Mouse (Mus musculus) spleen, postnatal 14 days (tissue): Measurements from ENCODE around the gene Tmem86b.

Experiments used
- DNase-seq, 2 experiments: peaks; one replicate each; pipeline ENCODE4 v3.0.0; 2021 to 2022; ENCODE audit warnings: low spot score in 2 of 2

The Tmem86b gene

DNA sequence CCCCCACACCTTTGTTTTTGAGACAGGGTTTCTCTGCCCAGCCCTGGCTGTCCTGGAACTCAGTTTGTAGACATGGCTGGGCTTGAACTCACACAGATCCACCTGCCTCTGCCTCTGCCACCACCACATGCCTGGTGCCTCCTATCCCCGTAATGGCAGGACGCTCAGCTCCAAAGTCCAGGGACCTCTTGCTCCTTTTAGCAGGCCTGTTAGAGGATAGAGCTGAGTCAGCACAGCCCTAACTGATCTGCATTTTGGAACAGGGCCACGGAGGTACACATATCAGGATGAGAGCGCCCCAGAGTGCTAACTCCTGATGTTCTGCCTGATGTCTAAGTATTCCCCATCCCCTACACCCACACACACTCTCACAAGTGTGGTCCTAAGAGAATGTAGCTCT is at the start of gene Tmem86b:
TSS of gene Tmem86b (minus strand) at position 392 of the 400 bp plus-strand sequence.
- peak in 1 of 2 experiments; percentile 33 for DNase-seq

DNA sequence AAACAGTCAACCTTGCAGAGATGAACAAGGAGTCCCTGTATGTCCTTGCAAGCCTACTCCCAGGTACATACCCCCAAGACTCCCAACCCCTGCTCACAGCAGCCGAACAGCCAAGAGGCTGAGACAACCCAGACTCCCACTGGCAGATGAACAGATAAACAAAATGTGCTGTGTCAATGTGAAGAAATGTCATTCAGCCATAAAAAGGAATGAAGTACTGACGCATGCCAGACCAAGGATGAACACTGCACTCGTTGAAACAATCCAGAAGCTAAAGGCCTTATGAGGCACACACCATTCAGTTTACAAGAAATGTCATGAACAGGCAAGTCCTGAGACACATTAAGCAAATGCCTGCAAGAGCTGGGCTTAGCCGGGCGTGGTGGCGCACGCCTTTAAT is 44.0 kb upstream of the Tmem86b start:
- no peak for DNase-seq

DNA sequence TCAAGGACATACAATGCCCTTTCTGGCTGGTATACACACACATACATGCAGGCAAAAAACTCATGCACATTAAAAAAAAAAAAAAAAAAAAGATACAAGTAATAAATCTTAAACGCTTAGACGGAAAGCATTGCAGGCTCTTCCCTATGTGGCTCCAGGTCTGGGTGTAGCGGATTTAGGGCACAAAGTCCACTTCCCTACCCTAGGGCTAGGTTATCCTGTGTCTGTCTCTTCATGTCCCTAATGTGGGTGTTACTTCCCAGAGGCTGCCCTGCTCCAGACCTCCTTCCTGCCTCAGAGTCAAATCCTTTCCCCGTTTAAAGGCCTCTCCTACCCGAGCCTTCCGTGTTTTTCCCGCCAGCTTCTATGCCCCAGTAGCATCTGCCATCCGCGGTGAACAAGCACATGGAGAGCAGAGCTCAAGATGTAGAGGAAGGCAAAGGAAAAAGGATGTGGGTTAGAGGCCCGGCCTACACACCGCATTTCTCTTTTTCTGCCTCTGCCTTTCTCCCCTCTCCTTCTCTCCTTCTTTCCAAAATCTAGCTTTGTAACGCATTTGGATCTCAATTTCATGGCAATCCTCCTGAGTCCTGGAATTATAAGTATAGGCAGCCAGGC is 43.0 kb upstream of the Tmem86b start:
- no peak for DNase-seq

DNA sequence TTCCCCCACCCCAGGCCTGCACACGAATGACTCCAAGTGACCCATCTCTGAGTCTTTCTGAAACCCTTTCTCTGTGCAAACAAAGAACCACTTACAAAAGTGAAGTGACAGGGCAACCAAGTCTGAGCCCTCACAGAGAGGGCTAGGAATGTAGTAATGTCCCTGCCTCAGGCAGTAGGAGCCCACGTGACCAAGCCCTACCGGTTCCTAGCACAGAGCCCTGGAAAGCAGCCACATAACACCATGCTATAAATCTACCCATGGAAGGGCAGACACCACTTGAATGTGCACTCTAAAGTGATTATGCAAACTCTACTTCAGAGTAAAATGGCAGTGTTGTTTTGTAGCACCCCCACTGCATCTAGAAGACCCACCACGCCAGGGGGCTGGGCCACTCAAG is 40.7 kb upstream of the Tmem86b start:
- no peak for DNase-seq

DNA sequence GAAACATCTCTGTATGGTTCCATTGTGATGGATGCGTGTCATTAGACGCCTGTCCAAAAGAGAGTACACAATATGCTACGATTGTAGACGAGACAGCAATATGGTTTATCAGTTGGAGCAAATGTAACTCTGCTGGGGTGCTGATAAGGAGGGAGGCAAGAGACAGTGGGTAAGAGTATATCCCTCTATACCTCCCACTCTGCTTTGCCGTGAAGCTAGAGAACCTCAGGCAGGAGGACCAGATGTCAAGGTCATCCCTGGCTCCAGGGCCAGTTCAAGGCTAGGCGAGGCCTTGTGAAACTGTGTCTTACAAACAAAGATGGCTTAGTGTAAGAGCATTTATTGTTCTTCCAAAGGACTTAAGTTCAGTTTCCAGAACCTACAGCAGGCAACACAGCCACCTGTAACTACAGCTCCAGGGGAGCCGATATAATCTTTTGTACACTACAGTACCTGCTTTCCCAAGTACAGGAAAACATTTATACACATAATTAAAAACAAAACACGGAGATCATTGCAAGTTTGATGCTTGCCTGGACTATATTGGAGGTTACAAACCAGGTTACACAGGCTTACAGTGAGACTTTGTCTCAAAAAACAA is 39.5 kb upstream of the Tmem86b start:
- no peak for DNase-seq

DNA sequence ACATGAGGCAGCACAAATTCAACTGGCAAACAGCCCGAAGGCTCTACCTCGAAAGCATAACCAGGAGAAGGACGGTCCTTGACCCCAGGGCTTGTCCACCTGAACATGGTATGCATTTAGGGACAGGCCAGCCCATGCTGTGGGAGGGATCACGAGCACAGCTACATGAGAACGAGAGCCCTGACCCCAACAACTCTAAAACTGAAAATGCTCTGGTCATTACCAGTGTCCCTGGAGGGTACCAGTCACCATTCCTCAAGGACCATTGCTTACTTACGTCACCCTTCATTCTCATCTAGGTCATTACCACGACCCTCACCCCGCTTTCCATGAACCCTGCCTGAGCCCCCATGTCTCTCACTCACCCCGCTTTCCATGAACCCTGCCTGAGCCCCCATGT is 37.9 kb upstream of the Tmem86b start:
- DNase-seq, result no peak

DNA sequence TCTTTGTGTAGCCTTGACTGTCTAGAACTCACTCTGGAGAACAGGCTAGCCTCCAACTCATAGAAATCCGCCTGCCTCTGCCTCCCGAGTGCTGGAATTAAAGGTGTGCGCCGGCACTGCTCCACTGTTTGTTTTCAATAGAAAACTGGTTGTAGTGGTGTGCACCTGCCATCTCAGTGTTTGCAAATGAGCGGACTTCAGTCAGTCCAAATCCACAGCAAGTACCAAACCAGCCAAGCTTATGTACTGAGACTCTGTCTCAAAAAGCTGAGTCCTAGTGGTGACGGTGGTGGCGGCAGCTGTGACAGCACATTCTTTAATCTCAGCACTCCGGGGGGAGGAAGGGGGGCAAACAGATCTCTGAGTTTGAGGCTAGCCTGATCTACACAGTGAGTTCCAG is 37.3 kb upstream of the Tmem86b start:
- DNase-seq, result no peak

DNA sequence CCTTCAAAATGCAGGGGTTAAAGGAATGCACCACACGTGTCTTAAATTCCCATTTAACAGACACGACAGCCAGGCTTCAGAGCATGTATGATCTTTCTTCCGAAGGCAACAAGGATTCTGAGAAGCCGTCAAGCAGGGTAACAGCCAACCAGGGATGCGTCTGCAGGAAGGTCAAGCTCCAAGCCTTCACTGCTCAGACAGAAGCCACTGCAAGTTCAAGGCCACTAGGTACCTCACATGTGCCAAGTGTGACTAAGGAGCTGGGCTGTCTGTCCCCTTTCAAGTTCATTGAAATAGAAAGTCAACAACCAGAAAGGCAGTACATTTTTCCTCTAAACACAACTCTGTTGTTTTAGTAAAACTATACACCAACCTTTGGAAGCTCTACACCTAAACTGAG is 35.6 kb upstream of the Tmem86b start:
- no peak for DNase-seq

DNA sequence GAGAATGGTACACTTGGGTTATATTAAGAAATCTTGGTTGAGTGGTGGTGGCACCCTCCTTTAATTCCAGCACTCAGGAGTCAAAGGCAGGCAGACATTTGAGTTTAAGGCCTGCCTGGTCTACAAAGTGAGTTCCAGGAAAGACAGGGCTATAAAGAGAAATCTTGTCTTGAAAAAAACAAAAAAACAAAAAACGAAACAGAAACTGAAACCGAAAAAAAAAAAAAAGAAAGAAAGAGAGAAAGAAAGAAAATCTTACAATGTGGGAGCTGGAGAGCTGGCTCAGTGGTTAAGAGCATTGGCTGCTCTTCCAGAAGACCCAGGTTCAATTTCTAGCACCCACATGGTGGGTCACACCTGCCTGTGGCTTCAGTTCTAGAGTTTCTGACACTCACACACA is 32.5 kb upstream of the Tmem86b start:
- DNase-seq, result no peak

DNA sequence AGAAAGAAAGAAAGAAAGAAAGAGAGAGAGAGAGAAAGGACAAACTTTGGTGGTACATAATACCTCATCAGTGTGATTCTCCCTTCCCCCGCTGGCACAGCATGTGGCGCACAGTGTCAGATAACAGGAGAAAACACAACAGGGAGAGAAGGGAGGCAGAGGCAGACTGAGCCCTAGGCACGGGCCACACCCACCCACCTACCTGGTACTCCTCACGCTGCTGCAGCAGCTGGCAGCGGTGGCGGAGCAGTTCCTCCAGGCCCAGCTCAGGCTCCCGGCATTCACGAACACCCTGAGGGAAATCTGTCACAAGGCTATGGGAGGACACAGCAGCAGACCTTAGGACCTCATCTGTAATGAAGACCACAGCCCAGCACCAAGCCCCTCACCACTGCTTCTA is 32.0 kb upstream of the Tmem86b start:
- DNase-seq, result no peak

DNA sequence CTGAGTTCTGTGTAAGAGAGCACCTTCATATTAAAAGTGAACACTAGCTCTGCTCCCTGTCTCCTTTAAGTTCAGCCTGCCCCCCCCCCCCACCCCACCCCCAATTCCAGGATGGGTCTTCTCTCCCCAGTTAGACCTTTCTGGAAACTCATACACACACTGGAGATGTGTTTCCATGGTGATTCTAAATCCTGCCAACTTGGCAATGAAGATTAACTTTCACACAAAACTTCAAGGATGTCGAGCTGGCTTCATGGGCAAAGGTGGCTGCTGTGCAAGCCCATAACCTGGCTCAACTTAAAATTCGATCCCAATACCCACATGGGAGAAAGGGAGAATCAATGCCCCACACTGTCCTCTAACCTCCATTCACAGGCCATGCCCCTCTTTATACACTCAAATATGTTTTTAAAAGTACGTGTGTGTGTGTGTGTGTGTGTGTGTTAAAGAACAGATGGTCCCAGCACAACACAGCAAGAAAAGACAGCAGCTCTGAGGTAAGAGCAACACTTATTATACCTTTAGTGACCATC is 28.8 kb upstream of the Tmem86b start:
- DNase-seq, result no peak

DNA sequence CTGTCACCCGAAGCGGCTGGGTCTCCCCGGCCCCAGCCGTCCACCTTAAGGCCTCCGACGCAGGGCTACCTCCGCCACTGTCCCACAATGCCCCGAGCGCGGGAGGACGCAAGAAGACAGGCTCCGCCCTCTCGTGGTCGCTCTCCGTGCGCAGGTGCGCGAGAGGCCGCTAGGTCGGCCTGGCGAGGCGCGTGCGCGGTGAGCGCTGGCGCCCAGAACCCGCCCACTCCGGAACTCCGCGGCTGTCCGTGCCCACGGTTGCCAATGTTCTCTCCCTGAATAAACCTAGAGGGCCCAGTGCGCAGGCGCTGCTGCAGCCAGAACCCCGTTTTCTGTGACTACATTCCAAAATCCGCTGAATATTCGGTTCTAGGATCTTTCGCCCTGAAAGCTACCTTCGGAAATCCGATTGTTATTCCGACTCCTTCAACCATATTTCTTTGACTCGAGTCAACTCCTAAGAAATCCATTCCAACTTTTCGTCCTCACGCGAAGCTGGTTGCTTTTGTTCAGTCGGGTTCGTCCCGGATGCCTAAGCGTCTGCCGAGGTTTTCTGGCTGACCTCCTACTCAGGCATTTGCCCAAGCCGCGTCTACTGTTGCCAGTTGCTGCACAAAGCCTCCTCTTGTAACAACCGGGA is 27.8 kb upstream of the Tmem86b start, which contains the start of gene Ppp6r1:
TSS of gene Ppp6r1 (minus strand) at position 108 of the 640 bp plus-strand sequence.
- peak; percentile 94 to 95 for DNase-seq

DNA sequence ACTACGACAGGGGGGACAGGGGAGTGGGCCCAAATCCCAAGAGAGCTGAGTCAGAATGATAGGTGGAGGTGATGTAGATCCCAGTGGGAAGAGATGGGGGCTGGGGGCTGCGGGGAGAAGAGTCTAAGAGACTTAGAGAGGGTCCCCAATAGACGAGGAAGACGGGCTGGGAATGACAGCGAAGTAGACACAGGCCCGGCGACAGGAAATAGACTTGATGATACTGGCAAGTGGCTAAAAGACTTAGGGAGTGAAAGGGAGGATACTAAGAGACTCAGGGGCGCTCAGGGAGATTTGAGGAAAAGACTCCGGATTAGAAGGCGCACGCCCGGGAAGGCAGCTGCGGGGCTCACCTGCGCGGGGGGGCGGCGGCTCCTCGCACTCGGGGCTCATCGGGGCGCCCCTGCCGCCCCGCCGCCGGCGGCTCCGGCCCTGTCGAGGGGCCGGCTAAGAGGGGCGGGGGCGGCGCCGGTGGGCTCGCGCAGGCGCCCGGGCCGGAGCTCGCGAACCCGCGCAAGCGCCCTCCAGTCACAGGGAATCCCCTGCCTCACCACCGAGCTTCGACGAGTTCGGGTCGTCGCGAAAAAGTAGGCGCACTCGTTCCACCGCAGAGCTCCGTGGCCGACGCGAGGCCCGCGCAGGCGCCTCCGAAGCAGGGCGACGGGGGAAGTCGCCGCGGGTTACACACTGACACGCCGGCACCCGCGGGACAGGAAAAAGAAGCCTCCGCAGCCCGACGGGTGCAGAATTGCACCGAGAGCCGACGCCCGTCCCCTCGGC is 27.1 kb upstream of the Tmem86b start:
- DNase-seq, result peak in 1 of 2 experiments; percentile 19

DNA sequence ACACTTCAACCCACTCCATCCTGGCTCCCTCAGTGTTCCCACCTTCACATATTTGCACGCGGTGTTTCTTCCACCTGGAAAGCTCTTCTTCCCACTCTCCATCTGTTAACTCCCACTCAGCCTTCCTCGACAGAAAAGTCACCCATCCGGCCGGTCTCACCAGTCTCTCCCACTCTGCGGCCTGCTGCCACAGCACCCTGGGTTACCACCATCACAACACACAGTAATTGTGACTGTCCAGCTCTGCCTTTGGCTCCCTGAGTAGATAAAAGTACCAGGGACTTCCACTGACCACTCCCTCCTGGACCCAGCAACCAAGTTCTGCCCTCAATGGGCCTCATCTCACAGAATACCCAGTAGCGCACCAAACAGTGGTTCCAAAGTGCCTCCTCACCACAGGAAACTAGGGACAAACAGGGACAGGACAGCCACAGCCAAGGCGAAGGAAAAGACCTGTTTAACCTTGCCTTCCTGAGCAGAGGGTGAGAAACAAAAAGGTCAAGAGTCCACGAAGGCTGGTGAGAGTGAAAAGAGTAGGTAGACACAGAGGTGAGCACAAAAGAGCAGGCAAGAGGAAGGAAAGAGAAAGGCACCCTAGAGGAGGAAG is 26.4 kb upstream of the Tmem86b start:
- DNase-seq, result no peak

DNA sequence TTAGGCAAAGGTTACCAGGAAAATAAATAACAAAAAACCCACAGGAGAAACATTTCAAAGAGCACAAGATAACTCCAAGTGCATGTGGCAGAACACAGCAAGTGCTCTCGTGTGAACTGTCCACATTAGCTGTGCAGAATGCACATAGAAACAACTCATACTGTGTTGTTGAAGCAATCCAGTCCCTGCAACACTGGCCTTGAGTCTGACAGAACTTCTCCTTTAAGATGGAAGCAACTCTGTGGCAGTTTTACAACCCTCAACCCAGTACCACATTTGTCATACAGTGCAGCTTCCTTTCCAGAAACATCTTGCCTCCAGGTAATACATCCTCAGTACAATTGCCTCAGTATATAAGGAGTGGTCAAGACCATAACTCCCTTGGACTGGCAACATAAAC is 25.6 kb upstream of the Tmem86b start:
- DNase-seq, result no peak

DNA sequence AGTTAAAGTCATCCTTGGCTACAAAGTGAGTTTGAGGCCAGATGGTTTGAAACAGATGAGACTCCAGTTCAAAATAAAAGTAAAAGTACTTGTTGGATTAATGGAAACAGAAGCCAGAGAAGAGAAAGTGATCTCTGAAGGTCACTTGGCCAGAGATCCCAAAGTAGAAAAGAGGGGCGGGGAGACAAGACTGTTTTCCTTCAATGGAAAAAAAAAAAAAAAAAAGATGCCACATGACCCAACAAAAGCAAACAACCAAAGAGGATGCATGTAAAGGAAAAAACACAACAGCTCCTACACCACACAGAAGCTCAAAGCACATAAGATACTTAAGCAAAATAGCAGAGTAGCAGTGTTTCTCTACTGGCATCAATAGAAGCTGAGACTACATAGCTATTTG is 24.7 kb upstream of the Tmem86b start:
- DNase-seq, result no peak

DNA sequence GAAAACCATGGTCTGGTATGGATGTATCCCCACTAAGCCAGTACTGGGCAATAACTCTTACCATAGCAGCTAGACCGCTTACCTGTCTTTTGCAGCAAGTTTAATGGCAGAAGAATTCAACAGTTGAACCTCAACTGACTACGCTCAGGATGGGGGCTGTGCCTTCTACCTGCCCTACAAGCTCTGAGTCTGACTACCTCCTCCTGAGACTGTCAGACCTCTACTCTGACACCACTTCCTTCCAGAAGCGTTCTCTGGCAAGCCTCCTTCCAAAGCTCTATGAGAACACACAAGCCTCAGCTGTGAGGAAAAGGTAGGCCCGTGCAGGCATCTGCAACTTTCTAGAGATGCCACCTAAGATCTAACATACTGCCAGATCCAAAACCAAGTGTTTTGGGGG is 24.2 kb upstream of the Tmem86b start:
- DNase-seq, result no peak

DNA sequence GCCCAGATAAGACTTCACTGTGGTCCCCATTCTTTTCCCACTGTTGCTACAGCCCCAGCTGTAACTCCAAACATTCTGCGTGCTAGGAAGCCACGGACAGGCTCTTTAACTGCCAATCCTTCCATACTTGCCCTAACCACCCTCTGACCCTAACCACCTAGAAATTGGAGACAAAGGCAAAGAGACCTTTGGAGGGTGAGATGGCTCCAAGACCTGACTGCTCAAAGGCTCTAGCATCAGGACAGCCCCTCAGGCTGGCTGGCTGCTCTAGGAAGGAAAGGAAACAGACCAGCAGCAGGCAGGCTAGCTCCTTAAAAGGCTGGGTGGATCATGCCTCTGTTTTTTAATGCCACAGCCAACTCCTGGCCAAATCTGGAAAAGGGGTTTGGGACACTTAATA is 23.0 kb upstream of the Tmem86b start:
- no peak for DNase-seq

DNA sequence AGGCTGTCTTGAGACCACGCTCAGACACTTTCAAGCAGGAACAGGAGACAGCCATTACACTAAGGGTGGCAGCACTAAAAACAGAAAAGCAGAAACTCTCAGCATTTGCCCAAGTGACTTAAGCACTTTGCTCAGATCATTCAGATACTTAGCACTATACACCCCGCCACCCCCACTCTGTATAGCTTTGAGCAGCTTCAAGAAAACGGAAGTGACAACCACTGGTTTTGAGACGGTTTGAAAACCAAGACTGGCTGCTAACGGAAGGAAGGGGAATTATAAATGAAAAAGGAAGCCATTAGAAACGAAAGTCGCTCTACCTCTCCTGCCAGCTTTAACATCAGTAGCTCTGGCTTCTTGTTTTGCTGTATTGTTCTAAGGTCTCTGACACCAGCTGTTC is 22.6 kb upstream of the Tmem86b start:
- peak in 1 of 2 experiments; percentile 53 for DNase-seq

DNA sequence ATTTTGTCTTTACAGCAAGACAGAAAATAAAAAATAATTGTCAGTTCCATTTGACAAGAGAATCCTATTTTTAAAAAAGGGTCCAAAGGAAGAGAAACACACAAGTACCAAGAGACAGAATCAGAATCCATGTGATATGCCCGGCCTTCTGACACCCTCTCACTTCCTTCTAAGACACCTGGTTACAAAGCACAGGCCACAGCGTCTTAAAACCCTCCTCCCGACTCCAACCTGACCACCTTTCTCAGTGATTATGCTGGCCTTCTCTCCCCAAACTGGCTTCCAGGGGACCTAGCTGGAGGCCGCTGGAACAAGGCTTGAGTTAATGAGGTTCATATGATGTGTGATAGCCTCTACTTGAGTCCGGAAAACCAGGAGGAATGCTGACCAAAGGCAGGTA is 22.1 kb upstream of the Tmem86b start:
- no peak for DNase-seq

DNA sequence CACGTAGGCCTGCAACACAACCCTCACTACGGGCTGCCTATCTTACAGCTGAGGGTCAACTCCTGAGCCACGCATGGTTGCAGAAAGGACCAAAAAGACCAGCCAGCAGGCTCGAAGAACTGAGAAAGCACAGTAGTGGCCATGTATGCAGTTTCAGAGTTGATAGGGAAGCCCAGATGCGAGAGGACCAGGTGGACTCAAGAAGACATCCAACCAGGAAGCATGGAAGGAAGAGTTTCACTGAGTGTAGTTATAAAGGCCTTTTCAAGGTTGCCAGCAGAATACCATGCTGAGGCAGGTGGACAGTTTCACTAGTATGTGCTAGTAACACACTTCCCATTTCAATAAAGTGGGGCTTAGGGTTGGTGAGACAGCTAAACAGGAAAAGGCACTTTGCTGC is 21.5 kb upstream of the Tmem86b start:
- DNase-seq, result no peak

DNA sequence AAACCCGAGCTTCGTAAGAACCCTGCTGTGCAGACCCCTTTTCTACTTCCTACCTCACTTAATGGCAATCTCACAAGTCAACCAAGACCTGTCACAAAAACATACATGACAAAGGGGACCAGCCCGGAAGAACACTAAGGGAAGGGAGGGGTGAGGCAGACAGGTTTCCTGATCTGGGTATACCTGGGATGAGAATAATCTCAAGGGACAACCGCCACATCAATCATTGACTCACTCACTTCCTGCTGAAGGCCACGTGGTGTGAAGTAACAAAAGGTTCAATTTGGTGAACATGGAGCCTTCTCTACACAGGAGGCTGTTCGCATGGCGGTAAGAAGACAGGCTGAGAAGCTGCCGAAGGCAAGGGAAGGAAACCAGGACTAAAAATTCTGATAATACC is 20.4 kb upstream of the Tmem86b start:
- DNase-seq, result no peak
